Mouse (Mus musculus): Measurements from ENCODE around the gene Xrcc5.

DNA sequence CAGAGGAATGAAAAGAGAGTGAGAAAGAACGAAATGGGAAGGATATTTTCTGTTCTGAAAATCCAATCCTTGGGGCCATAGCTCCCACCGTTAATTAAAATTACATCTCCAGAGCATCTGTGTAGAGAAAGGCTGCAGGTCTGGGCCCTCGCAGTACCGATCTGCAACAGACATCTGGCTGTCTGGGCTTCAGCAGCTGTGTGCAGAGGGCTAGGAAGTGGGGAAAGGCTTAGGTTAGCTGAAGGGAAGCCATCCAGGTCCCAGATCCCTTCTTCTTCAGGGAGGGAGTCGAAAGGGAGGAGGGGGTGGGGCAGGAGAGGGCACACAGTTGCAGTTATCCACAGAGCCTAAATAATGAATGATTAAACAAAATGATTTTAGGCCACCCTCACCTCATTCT is 22.7 kb upstream of the Xrcc5 start:
- TF ChIP-seq CTCF (IDR thresholded peaks at IDR 0.05; ENCODE audit: borderline replicate concordance, control insufficient read depth, extremely low read depth, insufficient read depth, low read length, poor library complexity) (no peak), POLR2A (IDR thresholded peaks at IDR 0.05; ENCODE audit: control insufficient read depth, extremely low read depth, insufficient read depth, low read length, poor library complexity) (no peak)

Measured in thymus, adult 2 months (tissue).